Mouse (Mus musculus): ENCODE measurements around the gene Fut8. TPM values are rescaled to one million over a fixed set of nuclear protein-coding genes. Genes with fewer than 3 reads are reported as not detected.

The Fut8 gene
- polyA plus RNA-seq (2012), result 26.9 and 44.8 TPM in 2 replicates

DNA sequence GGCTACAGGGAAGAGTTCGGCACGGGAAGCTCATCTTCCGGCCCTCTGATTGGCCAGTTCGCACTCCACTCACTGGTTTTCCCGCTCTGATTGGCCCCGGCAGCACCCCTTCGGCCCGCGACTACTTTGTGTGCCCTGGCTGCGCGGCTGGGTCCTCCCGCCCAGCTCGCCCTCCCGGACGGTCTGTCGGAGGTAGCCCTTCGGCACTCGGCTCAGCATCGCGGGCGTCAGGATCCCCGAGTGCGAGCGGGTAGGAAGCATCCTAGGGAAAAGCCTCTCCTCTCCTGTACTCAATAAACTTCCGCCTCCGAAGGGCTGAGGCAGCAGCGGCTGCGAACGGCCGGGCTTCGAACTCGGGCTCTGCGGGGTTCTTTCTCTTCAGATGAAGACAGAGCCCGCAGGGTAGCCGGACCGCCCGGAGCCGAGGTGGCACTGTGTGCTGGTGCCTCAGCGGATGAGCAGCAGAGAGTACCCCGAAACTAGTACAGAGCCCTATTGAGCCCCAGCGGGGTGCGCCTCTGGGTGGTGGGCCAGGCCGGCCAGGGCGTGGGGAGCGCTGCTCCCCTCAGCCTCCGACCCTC, at the start of gene Fut8:
Gene Fut8 (plus strand): TSS at position 176 of the 581 bp plus-strand sequence.
- no peak for TF ChIP-seq GATA1 (IDR thresholded peaks at IDR 0.05; ENCODE audit: low read length)

DNA sequence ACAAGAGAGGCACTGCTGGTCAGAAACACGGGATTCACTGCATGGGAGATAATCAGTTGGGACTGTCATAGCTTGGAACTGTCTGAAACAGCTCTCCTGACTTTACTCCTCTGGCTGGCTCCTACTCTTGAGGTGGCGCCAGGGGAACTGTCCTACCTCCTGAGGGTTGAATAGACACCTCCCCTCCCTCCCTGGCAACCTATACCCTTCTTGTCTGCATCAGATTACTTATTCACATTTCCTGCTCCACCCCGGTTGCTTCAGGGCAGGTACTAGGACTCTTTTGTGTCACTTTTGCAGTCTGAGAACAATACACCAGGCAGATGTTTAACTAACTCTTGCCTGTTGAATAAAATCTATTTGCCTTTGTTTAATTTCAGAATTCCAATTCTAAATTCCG, 48.8 kb upstream of the Fut8 start:
- no peak for TF ChIP-seq GATA1 (IDR thresholded peaks at IDR 0.05; ENCODE audit: low read length)

DNA sequence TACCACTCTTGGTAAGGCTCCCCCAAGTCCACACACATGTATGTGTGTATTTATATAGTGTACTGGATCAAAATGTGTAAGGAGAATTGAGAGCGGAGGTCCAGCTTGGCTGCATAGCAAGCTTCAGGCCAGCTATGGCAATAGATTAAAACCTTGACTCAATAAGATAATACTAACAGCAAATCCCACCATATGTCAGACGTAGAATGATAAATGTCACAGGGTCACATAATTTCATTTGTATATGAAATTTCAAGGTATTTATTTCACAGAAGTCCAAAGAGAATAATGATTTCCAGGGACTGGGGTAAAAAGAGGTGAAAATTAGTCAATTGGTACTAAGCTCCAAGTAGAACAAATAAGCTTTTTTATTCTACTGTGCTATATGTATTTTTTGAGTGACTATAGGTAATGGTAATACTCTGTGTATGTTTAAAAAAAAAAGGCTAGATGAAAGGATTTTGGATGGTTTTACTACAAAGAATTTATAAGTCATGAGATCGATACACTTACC, 47.9 kb upstream of the Fut8 start:
- TF ChIP-seq GATA1 (IDR thresholded peaks at IDR 0.05; ENCODE audit: low read length), result no peak

DNA sequence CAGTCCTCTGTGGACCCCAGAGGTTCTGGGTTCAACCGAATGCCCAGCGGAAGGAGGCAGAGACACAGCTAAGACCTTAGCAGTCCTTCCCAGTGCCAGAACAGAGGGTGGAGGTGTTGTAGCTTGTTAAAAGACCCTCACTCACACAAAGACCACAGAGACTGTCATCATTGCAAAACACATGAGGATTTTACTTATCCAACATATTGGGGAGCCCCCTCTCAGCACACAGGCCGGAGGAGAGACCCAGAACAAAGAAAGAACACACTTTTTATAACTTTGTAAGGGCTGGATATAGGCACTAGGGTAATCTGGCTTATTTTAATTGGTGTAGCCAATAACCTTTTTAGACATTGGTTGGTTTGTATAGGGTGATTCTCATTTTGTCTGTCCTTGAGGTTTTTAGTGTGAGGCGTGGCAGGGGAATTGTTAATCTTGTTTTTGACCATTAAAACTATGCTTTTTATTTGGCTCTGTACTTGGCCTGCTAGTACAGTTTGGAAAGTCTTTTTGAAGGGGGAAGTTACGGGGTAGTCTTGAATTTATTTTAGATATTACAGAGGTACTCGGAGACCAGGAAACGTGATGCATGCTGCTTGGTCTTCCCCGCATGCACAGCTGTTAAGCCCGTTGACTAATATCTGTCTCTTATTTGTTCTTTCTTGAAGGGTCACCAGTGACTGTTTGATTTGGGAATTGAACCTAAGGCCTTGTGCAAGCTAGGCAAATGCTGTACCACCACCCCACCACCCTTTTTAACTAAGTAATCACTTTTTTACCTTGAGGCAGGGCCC, 46.2 kb upstream of the Fut8 start:
- no peak for TF ChIP-seq GATA1 (IDR thresholded peaks at IDR 0.05; ENCODE audit: low read length)

DNA sequence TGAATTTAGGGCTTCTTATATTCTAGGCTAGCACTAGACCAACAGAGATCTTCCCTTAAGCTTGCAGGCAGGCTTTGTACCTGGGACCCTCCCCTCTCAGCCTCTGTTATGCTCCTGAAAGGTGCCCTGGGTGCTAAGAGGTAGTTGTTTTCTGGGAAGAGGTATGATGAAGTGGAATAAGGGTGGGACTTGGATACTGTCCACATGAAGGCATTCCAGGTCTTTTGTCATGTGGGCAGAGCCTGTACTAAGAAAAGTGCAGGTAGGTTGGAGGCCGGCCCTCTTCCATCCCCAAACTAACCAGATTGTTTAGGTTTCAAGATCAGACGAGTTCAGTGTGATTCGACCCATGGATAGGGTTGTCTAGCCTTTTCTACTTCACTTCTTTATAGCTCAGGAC, 45.2 kb upstream of the Fut8 start:
- no peak for TF ChIP-seq GATA1 (IDR thresholded peaks at IDR 0.05; ENCODE audit: low read length)

DNA sequence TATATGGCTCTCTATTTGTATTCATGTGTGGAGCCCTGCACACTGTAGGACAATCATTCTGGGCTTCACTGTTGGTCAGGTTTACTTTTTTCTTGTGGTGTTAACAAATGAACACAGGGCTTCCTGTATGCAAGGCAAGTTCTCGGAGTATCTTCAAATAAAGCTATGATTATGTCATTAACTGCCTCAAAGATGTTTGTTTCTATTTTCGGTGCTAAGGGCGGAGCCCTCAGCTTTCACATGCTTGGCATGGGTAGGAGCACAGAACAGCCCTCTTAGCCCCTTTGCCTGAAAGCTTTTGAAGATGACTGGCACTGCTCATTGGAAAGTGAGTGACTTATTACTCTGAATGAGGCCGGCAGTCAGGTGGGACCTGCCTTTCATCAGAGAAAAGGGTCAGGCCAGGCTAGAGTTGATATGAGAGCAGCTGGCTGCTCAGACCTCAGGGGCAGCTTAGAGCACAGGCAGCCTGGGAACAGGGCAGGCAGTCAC, 44.7 kb upstream of the Fut8 start:
- no peak for TF ChIP-seq GATA1 (IDR thresholded peaks at IDR 0.05; ENCODE audit: low read length)

DNA sequence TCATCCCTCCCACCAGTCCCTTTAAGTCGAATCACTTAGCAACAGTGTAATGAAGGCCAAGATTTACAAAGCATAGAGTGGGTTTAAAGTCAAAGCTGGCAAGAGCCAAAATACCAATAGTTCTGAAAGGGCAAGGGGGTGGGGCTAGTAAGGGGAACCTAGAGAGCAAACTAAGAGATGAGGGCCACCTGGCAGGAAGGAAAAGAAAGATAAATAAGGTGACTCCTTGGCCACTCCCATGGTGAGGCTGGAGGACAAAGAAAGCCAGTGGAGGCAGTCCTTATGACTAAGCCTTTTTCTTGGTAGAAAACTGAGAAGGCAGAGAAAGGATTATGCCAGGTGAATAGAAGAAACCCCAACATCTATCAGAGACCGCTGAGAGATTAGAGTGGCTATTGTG, 42.9 kb upstream of the Fut8 start:
- no peak for TF ChIP-seq GATA1 (IDR thresholded peaks at IDR 0.05; ENCODE audit: low read length)

DNA sequence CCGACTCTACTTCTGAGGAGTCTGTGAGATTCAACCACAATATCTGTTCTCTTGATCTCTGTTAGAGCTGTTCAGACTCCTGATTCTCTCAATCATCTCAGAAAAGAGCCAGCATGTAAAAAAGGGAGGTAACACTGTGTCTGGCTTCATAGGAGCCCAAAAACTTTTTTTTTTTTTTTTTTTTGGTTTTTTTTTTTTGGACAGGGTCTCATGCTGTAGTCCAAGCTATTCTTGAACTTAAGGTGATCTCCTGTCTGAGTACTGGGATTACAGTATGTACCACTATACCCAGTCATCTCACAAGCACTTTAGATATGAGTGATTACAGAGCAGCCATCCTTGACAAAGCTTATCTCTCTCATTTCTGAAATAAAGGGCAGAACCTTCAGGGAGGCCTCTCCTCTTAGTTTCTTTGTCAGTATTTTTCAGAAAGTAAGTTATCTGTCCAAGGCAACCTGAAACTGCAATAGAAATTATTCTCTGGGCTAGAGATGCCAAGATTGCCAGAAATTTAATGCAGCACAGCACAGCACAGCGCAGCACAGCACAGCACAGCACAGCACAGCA, 41.3 kb upstream of the Fut8 start:
- TF ChIP-seq GATA1 (IDR thresholded peaks at IDR 0.05; ENCODE audit: low read length), result no peak

DNA sequence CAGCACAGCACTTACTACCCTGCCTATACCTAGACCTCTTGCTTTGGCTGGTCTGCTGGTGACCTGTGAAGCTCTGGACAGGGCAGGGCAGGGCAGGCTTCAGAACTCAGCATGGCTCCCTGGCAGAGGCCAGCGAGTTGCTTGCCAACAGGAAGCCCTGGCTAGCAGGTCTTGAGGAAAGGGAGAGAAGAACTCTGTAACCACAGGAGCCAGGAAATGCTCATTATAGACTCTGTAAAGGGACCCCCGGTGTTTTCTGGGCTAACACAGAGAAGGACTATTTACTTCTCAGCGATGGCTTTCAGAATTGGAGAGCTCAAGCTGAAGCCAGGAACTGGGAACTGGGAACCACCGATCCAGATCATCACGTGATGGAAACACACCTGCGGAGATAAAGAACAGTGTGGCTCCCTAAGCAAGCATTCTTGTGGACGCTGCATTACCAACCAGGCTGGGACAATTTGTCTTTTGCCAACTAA, 40.8 kb upstream of the Fut8 start:
- TF ChIP-seq GATA1 (IDR thresholded peaks at IDR 0.05; ENCODE audit: low read length), result no peak

DNA sequence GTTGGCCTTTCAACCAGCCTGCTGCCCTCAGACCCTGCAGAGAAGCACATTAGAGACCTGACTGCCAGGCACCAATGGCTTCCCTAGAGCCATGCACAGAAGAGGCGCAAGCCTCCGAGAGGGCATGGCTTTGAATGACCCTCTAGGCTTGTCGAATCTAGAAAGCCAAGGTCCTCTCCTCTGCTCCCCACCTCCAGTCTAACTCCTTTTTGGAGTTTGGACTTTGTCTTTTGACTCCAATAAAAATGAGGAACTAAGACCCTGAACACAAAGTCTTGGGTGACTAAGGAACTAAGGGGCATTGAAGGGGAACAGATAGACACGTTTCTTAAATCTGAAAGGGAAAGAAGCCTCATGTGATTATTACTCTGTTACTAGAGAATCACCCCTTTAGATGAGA, 39.7 kb upstream of the Fut8 start:
- TF ChIP-seq GATA1 (IDR thresholded peaks at IDR 0.05; ENCODE audit: low read length), result no peak

DNA sequence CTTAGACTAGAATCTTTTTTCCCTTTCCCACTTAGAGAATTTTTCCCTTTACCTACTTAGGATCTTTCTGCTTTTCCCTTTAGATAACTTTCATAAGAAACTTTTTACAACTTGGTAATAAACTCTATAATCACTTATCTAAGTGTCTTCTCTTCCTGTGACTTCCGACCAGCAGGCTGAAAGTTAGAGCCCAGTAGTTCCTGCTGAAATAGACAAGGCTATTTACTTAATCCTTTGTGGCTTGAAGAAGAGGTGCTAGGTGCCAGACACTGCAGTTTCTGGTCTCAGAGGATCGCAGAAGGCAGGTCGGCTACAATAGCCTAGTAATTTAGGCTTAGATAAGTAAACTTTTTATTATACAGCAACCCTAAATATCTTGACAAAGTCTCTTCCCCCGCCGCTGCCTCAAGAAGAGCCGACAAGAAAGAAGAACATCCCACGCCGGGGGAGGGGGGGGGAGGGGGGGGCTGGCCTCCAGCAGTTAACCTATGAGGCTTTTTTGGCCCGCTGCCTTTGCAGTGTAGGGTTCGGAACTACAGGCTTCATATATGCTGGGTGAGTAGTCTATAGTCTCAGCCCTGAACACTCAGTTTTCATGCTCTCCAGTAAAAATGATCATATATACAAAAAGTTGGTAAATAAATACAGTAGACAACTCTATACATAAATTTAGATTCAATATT, 36.3 kb upstream of the Fut8 start:
- no peak for TF ChIP-seq GATA1 (IDR thresholded peaks at IDR 0.05; ENCODE audit: low read length)

DNA sequence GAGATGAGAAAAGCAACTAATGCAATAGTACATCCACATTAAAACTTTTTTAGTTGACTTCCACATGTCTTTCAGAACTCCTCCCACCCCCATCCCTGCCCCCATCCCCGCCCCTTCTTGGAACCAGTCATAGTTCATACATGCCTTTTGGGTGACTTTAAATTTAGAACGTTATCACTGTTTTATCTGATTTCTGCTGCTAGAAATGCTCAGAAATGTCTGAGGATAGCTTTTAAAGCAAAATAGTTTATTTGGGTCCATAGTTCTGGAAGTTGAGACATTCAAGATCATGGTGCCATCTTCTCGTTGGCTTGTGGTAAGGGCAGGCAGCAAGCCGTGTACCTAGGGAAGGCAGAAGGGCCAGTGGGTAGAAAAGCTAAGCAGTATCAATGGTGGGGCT, 34.8 kb upstream of the Fut8 start:
- TF ChIP-seq GATA1 (IDR thresholded peaks at IDR 0.05; ENCODE audit: low read length), result no peak

DNA sequence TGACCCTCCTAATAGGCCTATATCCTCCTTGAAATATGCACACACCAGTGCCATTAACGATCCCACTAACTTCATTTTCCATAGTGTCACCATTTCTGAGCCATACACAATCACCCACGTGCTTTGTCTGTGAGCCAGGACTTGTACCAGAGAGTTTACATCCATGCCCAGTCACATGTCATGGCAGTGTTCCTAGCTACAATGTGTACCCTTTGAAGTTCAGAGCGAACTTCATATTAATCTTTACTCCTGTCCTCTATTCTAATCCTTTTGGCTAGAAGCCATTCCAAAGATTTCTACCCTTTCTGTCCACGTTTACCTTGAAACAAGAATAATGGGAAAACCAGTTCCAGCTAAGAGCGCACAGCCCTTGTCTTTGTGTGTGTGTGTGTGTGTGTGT, 31.1 kb upstream of the Fut8 start:
- no peak for TF ChIP-seq GATA1 (IDR thresholded peaks at IDR 0.05; ENCODE audit: low read length)

DNA sequence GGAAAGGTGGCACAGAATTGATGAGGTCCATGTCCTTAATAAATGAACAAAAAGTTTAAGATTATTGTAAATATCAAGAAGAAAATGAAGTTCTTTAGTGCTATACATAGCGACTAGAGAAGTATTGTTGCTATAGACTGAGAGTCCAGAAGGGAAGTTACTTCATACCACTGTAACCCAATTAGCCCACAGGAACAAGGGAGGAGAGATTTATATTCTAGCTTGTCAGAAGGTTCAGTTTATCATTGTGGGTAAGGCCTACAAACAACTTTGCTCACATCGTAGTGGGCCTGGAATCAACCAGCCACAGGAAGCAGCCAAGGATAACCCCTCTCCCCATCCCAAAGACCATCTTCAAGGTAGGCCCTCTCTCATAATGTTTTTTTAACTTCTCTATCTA, 29.9 kb upstream of the Fut8 start:
- no peak for TF ChIP-seq GATA1 (IDR thresholded peaks at IDR 0.05; ENCODE audit: low read length)

DNA sequence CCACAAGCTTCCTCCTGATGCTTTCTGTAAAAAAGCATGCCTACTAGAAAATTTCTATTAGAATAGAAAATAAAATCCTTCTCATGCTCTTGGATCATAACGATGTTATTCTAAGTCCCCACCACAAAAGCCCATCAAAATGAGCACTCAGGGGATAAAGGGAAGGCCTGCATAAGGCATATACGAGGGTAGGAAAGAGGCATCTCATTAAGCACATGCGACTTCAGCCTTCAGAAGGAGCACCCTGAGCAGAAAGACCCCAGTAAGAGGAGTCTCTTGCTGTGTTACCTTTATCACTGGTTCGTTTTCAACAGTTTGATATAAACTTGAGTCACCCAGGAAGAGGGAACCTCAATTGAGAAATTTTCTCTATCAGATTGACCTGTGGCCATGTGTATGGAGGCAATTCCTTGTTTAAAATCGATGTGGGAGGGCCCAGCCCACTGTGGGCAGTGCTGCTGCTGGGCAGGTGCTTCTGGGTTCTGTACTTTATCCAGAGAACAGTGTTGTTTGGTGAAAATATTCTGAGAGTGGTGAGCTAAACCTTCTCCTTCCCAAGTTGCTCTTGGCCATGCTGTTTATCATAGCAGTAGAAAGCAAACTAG, 29.2 kb upstream of the Fut8 start:
- TF ChIP-seq GATA1 (IDR thresholded peaks at IDR 0.05; ENCODE audit: low read length), result no peak

All from G1E-ER4 (cell line).